Mouse (Mus musculus) stomach, embryonic 14.5 days (tissue): ENCODE measurements at regions not wholly inside any gene's neighbourhood (a gene's known extent, or its start where the extent isn't known, plus 50 kb on each side); places are given as distances from the start of the nearest gene placed in this dataset.
"Not testable (repeated sequence)": the region's sequence is repeated elsewhere in the genome, so short reads cannot be mapped to it uniquely, and the experiment has no call there.

ENCODE experiments used
- ATAC-seq: fragments of 200-750 bp; cut with Nextera tagmentation; 2 replicates; pipeline ENCODE4 v1.8.0; 2017; ENCODE audit warnings: low read depth, moderate TSS enrichment; ENCODE audit not compliant: insufficient number of reproducible peaks, insufficient read depth, low FRiP score
- H3K27ac ChIP-seq: fragments of 300-500 bp; sonication (generic); 2 replicates; pipeline ENCODE4 v1.5.1; 2014; ENCODE audit warnings: mild to moderate bottlenecking, low read length, moderate library complexity, mixed read lengths
- H3K27me3 ChIP-seq: fragments of 300-500 bp; sonication (generic); 2 replicates; pipeline ENCODE4 v1.6.1; 2014; ENCODE audit warnings: low read length, control low read depth, mixed read lengths; ENCODE audit not compliant: control insufficient read depth, insufficient read depth
- H3K36me3 ChIP-seq: fragments of 300-500 bp; sonication (generic); 2 replicates; pipeline ENCODE4 v1.6.1; 2014; ENCODE audit warnings: mild to moderate bottlenecking, control low read depth, low read length, moderate library complexity, mixed read lengths; ENCODE audit not compliant: control insufficient read depth, insufficient read depth
- H3K4me1 ChIP-seq: fragments of 300-500 bp; sonication (generic); 2 replicates; pipeline ENCODE4 v1.6.1; 2014; ENCODE audit warnings: low read length, control low read depth, mixed read lengths; ENCODE audit not compliant: control insufficient read depth, insufficient read depth
- H3K4me2 ChIP-seq: fragments of 300-500 bp; sonication (generic); replicated peaks from 2 replicates; pipeline ENCODE4 v1.6.1; 2014; ENCODE audit warnings: low read depth, low read length, control low read depth
- H3K4me3 ChIP-seq: fragments of 300-500 bp; sonication (generic); 2 replicates; pipeline ENCODE4 v1.5.1; 2014; ENCODE audit warnings: low read depth, low read length, control low read depth
- H3K9ac ChIP-seq: fragments of 300-500 bp; sonication (generic); replicated peaks from 2 replicates; pipeline ENCODE4 v1.6.1; 2014; ENCODE audit warnings: low read depth, mild to moderate bottlenecking, control low read depth, low read length, moderate library complexity, mixed read lengths
- H3K9me3 ChIP-seq: fragments of 300-500 bp; sonication (generic); 2 replicates; pipeline ENCODE4 v1.6.1; 2016; ENCODE audit warnings: low read depth, low read length, control low read depth; ENCODE audit not compliant: control insufficient read depth
- WGBS: fragments of 180-500 bp; shearing (Covaris S2); extraction: QIAGEN DNeasy Blood & Tissue Kit; methylation state at CpG from one replicate; pipeline ENCODE4 v1.1.7; 2014; 5-methylcytosine and 5-hydroxymethylcytosine counted together

- ATAC-seq, H3K4me2 ChIP-seq, H3K9me3 ChIP-seq, H3K4me1 ChIP-seq, H3K27ac ChIP-seq, H3K9ac ChIP-seq, H3K4me3 ChIP-seq, H3K27me3 ChIP-seq, H3K36me3 ChIP-seq: not testable (repeated sequence)
- 68% methylated on average over 1 of the region's 1 CpGs for WGBS
Observed at GRCm38 (mm10) chr14:52989940-52990339, 494.4 kb upstream of the Olfr1507 start.

- not testable (repeated sequence) for H3K4me3 ChIP-seq, H3K9ac ChIP-seq, H3K36me3 ChIP-seq, ATAC-seq, H3K4me2 ChIP-seq, H3K27ac ChIP-seq, H3K4me1 ChIP-seq, H3K27me3 ChIP-seq, H3K9me3 ChIP-seq
- no CpG with 5 or more reads among the region's 6 CpGs for WGBS
Observed at GRCm38 (mm10) chr14:52988563-52988962, 493.0 kb upstream of the Olfr1507 start.

DNA sequence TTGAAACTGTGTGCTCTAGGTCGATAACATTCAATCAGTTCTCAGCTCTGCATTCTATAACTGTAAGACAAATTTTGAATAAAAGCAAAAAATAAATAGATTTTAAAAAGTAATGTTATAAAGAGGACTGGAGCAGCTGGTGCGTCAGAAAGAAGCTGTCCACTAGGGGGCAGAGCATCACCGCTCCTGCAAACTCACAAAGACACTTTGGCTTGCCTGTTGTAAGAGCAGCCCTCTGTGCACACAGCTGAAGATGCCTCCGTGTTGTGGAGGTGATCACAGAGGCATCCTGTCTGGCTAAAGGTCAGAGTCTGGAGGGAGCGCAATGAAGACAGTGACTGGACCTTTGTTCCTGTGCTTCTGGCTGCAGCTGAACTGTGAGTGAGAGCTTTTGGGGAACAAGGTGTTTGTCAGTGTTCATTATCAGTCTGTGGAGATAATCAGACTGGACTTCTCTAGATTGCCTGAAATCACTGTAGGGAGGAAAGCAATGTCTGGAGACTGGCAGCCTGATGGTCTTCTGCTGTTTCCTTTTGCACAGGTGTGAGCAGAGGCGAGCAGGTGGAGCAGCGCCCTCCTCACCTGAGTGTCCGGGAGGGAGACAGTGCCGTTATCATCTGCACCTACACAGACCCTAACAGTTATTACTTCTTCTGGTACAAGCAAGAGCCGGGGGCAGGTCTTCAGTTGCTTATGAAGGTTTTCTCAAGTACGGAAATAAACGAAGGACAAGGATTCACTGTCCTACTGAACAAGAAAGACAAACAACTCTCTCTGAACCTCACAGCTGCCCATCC lies 476.9 kb upstream of the Olfr1507 start:
- WGBS, result no CpG with 5 or more reads among the region's 12 CpGs

DNA sequence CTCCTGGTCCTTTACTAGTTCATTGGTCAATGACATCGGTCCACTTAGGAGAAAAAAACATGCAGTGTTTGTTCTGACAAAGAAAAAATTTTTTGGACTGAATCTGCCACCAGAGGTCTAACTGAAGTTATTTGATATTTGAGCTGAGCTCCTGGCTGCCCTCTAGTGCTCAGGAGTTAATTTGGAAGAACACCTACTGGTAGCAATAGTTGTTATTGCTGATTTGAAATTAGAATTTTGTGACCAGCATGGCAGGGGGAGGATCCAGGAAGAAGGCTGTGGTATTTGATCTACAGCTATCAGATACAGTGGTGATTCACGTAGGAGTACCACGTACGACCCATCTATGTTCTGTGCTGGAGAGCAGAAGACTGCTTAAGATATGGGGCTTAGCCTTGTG lies 466.6 kb upstream of the Olfr1507 start:
- not testable (repeated sequence) for H3K4me1 ChIP-seq, H3K9ac ChIP-seq, H3K4me3 ChIP-seq, ATAC-seq, H3K9me3 ChIP-seq, H3K27me3 ChIP-seq, H3K4me2 ChIP-seq, H3K36me3 ChIP-seq, H3K27ac ChIP-seq
- 81% methylated on average over 3 of the region's 4 CpGs for WGBS

More for the DNA sequence above, 476.9 kb upstream of the Olfr1507 start:
- H3K9me3 ChIP-seq, H3K4me1 ChIP-seq, H3K27ac ChIP-seq, H3K4me3 ChIP-seq, H3K4me2 ChIP-seq, H3K27me3 ChIP-seq, H3K36me3 ChIP-seq, ATAC-seq, H3K9ac ChIP-seq: not testable (repeated sequence)

DNA sequence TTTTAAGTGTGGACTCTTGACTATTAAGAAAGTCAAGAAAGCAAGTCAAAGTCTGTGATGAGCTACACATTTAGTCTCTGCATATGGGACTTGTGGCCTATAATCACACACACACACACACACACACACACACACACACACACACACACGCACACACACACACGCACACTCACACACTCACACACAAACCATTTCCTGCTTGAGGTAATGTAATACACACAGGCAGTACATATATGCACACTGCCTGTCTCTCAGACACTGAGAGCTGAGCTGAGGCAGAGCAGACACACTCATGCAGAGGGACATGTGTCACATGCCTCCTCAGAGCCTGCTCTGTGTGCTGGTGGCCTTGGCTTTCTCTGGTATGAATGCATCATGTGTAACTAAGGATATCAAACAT lies 461.0 kb upstream of the Olfr1507 start:
- H3K4me2 ChIP-seq, H3K4me3 ChIP-seq, ATAC-seq, H3K36me3 ChIP-seq, H3K9me3 ChIP-seq, H3K4me1 ChIP-seq, H3K27ac ChIP-seq, H3K9ac ChIP-seq, H3K27me3 ChIP-seq: not testable (repeated sequence)
- WGBS, result 73% methylated on average over 2 of the region's 2 CpGs

GRCm38 (mm10) chr14:52944925-52945324 lies 449.4 kb upstream of the Olfr1507 start:
- WGBS, result no CpG with 5 or more reads among the region's 3 CpGs
- not testable (repeated sequence) for ATAC-seq

DNA sequence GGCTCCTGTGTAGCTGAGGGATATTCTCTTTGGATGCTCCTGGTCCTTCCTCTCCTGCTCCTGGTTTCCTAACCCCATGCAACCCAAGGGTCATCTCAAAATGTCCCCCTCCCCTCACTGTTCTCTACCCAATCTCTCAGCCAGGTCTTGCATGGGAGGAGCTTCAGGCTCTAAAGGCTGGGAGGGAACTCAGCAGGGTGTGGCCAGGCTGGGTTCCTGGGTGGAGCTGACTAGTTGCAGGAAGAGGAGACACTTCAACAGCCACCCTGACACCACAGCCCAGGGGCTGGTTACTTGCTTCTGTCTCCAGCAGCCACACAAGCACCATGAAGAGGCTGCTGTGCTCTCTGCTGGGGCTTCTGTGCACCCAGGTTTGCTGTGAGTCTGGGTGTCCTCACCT lies 446.9 kb upstream of the Olfr1507 start:
- H3K9ac ChIP-seq, H3K9me3 ChIP-seq, H3K36me3 ChIP-seq, H3K27me3 ChIP-seq, H3K4me1 ChIP-seq, H3K27ac ChIP-seq, H3K4me2 ChIP-seq, ATAC-seq, H3K4me3 ChIP-seq: not testable (repeated sequence)

More at GRCm38 (mm10) chr14:52944925-52945324, 449.4 kb upstream of the Olfr1507 start:
- H3K9me3 ChIP-seq, H3K9ac ChIP-seq, H3K36me3 ChIP-seq, H3K4me3 ChIP-seq, H3K27ac ChIP-seq, H3K27me3 ChIP-seq, H3K4me1 ChIP-seq, H3K4me2 ChIP-seq: not testable (repeated sequence)

GRCm38 (mm10) chr14:52941747-52942146 lies 446.2 kb upstream of the Olfr1507 start:
- not testable (repeated sequence) for H3K27me3 ChIP-seq, H3K27ac ChIP-seq, H3K4me3 ChIP-seq, H3K9me3 ChIP-seq, H3K4me1 ChIP-seq, H3K36me3 ChIP-seq, ATAC-seq, H3K9ac ChIP-seq, H3K4me2 ChIP-seq
- WGBS, result no CpG with 5 or more reads among the region's 1 CpGs

DNA sequence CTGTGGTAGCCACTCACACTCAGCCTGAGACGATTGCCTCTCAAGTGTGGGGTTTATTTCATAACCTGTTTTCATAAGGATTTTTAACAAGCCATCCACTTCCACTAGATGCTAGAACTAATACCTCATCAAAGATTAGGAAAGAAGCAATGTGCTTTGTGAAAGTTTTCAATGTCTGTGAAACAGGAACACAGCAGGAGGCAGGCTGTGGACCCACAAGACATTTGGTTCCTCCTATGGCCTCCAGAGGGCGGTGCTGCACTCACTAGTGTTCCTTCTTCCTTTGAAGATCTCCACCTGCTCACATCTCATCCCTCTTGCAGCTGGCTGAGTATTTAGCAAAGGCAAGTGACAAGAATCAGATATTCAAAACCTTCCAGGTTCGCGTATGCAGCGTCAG lies 424.6 kb upstream of the Olfr1507 start:
- H3K4me3 ChIP-seq, ATAC-seq: not testable (repeated sequence)
- no CpG with 5 or more reads among the region's 5 CpGs for WGBS

More for the DNA sequence above, 424.6 kb upstream of the Olfr1507 start:
- not testable (repeated sequence) for H3K27me3 ChIP-seq, H3K27ac ChIP-seq, H3K9me3 ChIP-seq, H3K9ac ChIP-seq, H3K4me2 ChIP-seq, H3K4me1 ChIP-seq, H3K36me3 ChIP-seq
